Mouse (Mus musculus) olfactory bulb, adult 2 months (tissue): ENCODE measurements around the gene Yod1.

Experiments
- CTCF ChIP-seq: fragments of 200-500 bp; IDR thresholded peaks from 2 replicates; pipeline ENCODE4 v1.5.1; 2012; ENCODE audit warnings: low read depth, mild to moderate bottlenecking, low read length, moderate library complexity; ENCODE audit not compliant: insufficient read depth
- POLR2A ChIP-seq: fragments of 200-500 bp; IDR thresholded peaks from 2 replicates; pipeline ENCODE4 v1.6.1; 2012; ENCODE audit warnings: mild to moderate bottlenecking, low read depth, low read length, moderate library complexity; ENCODE audit not compliant: insufficient read depth

DNA sequence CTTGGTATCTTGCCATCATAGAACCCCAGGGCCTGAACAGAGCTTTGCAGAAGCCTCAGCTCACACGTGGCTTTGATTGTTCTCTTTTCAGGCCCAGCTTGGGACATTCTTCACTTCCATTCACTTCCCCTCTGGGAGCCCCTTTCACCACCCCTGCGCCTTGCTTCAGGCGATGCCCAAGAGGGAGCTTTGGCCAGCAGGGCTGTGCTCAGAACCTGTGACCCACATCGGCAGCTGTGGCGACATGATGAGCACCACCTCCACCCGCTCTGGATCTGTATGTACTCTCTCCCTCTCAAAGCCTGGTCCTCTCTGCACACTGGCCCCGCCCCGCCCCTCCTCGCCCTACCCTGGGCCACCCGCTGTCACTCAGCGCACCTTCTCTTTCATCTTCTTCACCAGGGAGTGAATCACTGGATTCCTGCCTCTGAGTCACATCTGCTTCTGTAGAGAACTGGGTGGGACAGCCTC lies 20.3 kb downstream of the Yod1 start:
- TF ChIP-seq POLR2A = no peak
- TF ChIP-seq CTCF = no peak
